Mouse (Mus musculus) hindlimb bud, embryonic 11.5 days (tissue): ENCODE data around the gene Camkk2.

Source experiments
- DNase-seq: peaks from one replicate; pipeline ENCODE4 v3.0.0-alpha.2; 2012; ENCODE audit warnings: low read depth, low spot score; ENCODE audit errors: extremely low spot score

The Camkk2 gene

GRCm38 (mm10) chr5:122702156-122702555, 77.1 kb downstream of the Camkk2 start:
- DNase-seq, result no peak

- no peak for DNase-seq
These were observed 78.4 kb downstream of the Camkk2 start for GRCm38 (mm10) chr5:122700837-122701212.

DNA sequence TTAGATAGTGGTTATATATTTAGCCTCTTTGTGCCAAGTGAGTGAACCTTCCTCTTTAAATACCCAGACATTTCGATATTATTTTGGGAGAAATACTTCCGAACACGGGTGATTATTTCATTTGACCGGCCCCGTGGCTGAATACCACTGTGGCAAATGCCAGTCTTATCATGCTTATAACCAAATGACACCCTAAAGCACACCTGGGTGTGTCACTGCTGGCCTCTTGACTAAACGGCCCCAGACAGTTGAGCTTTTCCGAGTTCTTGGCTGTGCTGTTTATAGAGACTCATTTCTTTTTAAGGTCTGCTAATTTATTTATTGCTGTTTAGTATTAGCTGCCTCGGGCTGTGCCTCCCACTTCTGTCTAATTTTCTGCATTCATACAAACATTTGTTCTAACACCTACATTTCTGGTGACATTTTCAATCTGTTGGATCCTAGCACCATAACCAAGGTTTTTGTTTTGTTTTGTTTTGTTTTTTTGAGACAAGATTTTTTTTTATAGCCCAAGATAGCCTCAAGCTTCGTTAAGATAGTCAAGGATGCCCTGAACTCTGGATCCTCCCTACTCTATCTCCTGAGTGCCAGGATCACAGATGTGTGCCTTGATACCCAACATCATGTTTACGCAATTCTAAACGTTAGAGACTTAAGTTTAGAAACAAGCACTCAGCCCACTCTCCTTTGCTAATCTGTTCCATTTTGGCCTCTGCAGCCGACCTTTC, 78.9 kb downstream of the Camkk2 start:
- DNase-seq, result no peak

DNA sequence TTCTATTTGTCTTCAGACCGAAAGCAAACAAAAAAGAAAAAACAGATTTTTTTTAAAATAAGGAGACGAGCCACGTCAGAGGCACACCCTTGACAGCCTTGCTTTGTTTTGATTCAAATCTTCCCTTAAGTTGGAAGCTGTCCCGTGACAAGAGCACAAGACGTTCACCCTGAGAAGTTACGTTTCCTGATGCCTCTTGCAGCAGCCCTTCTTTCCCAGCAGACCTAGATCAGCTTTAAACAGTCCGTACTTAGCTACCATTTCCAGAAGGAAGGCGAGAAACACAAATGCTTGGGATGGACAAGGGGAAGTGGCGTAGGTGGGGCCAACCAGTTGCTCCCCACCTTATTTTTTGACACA, 80.5 kb downstream of the Camkk2 start:
- DNase-seq, result no peak

DNA sequence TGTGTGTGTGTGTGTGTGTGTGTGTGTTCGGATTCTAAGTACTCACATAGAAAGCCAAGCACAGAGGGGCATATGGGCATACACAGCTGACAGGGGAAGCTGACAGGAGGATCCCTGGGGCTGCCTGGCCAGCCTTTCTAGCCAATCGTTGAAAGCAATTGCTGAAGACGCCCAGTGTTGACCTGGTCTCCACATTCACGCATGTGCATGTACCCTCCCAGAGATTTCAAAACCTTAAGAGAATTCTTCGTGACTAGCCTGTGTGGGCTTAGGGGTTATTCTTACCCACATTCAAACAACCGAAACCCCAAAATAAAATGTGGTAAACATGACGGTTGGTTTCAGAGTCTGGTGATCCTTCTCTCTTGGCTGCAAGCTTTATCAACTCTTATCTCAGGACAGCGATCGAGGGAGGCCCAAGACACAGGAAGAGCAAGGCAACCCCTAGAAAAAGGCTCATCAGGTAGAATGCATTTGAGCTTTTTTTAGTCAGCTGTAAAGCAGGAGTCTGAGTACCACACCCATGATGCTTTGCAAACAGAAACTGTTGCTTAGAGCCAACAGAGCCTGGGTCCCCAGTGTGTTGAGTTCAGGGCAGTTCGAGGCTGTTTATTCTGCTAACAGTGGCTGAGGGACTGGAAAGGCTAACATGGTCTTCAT, 81.0 kb downstream of the Camkk2 start:
- no peak for DNase-seq

GRCm38 (mm10) chr5:122695516-122695915, 83.7 kb downstream of the Camkk2 start:
- DNase-seq, result no peak

DNA sequence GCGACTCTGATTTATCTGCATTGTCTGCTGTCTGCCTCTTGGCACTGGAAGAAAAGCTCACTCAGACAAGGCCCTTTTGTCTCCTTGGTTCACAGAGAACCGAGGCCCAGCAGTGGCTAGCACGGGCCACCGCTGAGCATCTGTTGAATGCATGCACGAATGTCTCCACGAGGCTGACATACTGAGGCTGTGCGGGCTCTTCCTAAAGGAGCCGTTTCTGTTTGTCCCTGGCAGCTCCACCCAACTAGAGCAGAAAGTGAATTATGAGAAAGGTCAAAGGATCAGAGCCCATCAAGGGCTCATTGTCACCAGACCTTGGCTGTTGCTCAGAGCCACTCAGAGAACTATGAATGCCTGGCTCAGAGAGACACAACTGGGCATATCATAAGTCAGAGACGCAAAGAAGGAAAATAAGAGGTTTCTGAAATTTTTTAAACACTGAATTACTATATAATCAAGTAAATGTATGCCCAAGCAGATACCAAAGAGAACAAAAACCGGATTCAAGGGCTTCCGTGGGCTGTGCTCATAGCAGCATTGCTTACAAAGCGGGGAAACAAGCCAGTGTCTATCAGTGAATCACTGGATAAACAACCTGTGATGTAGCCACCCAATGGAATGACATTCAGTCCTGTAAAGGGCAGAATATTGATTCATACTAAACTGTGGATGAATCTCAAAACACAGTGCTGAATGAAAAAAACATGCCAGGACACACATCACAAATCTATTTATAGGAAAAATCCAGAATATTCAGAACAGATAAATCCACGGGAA, 85.6 kb downstream of the Camkk2 start:
- DNase-seq, result no peak

DNA sequence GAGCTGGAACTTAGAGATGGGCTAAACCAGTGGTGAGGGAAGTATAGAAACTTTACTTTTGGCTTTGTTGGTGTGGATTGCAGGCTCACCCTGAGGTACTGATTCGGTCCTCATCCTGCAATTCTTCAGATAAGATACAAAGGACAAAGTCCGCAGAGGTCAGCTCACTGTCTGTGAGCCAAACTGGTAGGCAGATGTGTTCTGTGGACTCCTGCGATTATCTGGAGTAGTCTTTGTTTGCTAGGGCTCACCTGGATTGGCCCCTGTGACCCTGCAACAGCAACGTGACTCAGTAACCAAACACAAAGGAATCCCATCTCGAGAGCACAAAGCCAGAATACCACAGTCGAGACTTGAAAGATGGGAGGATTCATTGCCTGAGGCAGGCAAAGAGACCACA, 88.7 kb downstream of the Camkk2 start:
- no peak for DNase-seq

- no peak for DNase-seq
These were observed 90.1 kb downstream of the Camkk2 start for GRCm38 (mm10) chr5:122689153-122689552.

DNA sequence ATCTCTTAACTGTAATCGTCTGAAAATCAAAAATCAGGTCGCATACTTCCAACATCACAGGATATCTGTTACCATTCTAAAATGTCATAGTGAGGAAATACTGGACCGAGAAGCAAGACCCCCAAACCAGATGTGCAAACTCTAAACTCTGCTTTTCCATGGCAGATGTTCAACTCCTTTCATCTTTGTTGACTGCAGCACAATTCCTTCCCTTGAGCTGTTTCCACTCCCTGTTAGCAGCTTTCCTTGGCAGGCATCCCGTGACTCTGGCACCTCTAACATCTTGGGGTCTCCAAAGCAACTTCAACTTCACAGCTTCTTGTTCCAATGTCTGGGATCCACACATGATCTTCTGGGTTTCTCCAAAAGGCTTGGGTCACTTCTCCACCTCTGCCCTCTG, 91.8 kb downstream of the Camkk2 start:
- no peak for DNase-seq

GRCm38 (mm10) chr5:122683926-122684325, 95.3 kb downstream of the Camkk2 start:
- no peak for DNase-seq

DNA sequence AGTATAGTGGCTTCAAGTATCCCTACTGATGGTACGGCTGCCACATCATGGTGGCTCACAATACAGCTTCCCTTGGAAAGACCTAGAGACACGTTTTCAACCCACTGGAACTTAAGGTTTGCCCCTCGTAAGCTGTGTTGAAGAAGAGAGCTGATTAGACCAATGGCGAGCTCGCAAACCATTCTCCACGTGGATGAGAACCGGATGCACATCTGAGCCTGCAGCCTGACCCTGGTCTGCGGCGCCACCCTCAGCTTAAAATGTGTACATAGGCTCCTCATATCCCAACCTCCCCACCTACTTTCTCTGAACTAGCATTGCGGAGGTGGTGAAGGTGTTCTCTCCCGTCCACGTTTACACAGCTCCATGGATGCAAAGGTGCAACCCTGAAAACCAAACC, 97.9 kb downstream of the Camkk2 start:
- DNase-seq, result no peak
